Mouse (Mus musculus): ENCODE measurements around the gene Rtl8a. TPM values are rescaled to one million over a fixed set of nuclear protein-coding genes. Genes with fewer than 3 reads are reported as not detected.

Rtl8a gene
- polyA plus RNA-seq (2017; shearing (Covaris generic)): 7.4 TPM

GRCm38 (mm10) chrX:53642980-53643961, at the start of gene Rtl8a:
Gene Rtl8a (minus strand): TSS chrX:53643682.

GRCm38 (mm10) chrX:53670294-53670693, 26.8 kb upstream of the Rtl8a start, which contains the start of gene Rtl8b:
Gene Rtl8b (minus strand): TSS chrX:53670408.

GRCm38 (mm10) chrX:53608879-53609278, 34.6 kb downstream of the Rtl8a start, which contains the start of gene Gm14597:
Gene Gm14597 (minus strand): TSS chrX:53608979.

GRCm38 (mm10) chrX:53607242-53608121, 36.0 kb downstream of the Rtl8a start, which contains the start of gene Rtl8c:
Gene Rtl8c (plus strand): TSS chrX:53608032.

Other genes with a start within 250 kb of the Rtl8a start
- not detected for gene Etd, start 208.8 kb downstream of the Rtl8a start, polyA plus RNA-seq (2017; shearing (Covaris generic))
- gene Rtl8c, start 35.6 kb downstream of the Rtl8a start, polyA plus RNA-seq (2017; shearing (Covaris generic)): 9.5 TPM
- gene Gm14597, start 34.7 kb downstream of the Rtl8a start, polyA plus RNA-seq (2017; shearing (Covaris generic)): not detected
- 5.9 TPM for gene Rtl8b, start 26.7 kb upstream of the Rtl8a start, polyA plus RNA-seq (2017; shearing (Covaris generic))
- not detected for gene 4930502E18Rik, start 81.1 kb upstream of the Rtl8a start, polyA plus RNA-seq (2017; shearing (Covaris generic))
- not detected for gene 1700013H16Rik, start 114.1 kb upstream of the Rtl8a start, polyA plus RNA-seq (2017; shearing (Covaris generic))
- not detected for gene Zfp36l3, start 132.7 kb upstream of the Rtl8a start, polyA plus RNA-seq (2017; shearing (Covaris generic))
- gene Xlr, start 154.0 kb upstream of the Rtl8a start, polyA plus RNA-seq (2017; shearing (Covaris generic)): 0.55 TPM

Measured in effector memory CD4-positive, alpha-beta T cell, adult 7 months (primary cell).